Mouse (Mus musculus): ENCODE results near the gene Gm26558. TPM values are rescaled to one million over a fixed set of nuclear protein-coding genes. Genes with fewer than 3 reads are reported as not detected.

Gene Gm26558
- polyA plus RNA-seq, 1 experiment from 2014 or later = 5.9 TPM

- no peak for ATAC-seq (ENCODE audit: insufficient number of reproducible peaks, low FRiP score, low TSS enrichment, low read depth)
- Histone ChIP-seq H3K36me3 (peaks cover 8% of the 10 kb centered on the region), H3K9ac (no peak overlapping the region), H3K4me2 (no peak overlapping the region), H3K4me3 (no peak overlapping the region), H3K4me1 (no peaks in the 10 kb centered on the region), H3K27ac (no peak overlapping the region), H3K27me3 (no peaks in the 10 kb centered on the region), H3K9me3 (no peaks in the 10 kb centered on the region)
- 85% methylated on average over 7 of the region's 7 CpGs for WGBS
Observed at GRCm38 (mm10) chr2:70673445-70674126, 11.7 kb upstream of the Gm26558 start.

DNA sequence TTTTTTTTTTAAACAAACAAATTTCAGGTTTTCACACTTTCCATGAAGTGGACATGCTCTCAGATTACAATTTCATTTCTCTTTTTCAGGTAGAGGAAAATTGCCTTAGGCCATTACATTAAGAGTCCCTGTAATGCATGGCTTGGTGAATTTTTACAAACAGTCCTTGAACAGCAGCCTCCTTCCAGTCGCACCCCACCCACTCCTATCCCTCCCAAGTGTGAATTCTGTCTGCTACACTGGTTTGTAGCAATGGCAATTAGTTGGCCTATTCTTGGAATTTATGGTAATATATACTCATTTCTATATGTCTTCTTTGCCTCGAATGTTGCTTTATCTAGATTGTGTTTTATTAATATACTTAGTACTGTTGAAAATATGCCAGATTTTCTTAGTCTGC lies 10.6 kb upstream of the Gm26558 start:
- Histone ChIP-seq H3K4me3 (no peak overlapping the region), H3K4me2 (no peak overlapping the region), H3K27ac (no peak overlapping the region), H3K27me3 (no peaks in the 10 kb centered on the region), H3K36me3 (no peaks in the 10 kb centered on the region), H3K4me1 (no peaks in the 10 kb centered on the region), H3K9me3 (no peaks in the 10 kb centered on the region), H3K9ac (no peak overlapping the region)
- ATAC-seq (ENCODE audit: insufficient number of reproducible peaks, low FRiP score, low TSS enrichment, low read depth) = no peak
- WGBS = 68% methylated on average over 2 of the region's 2 CpGs

DNA sequence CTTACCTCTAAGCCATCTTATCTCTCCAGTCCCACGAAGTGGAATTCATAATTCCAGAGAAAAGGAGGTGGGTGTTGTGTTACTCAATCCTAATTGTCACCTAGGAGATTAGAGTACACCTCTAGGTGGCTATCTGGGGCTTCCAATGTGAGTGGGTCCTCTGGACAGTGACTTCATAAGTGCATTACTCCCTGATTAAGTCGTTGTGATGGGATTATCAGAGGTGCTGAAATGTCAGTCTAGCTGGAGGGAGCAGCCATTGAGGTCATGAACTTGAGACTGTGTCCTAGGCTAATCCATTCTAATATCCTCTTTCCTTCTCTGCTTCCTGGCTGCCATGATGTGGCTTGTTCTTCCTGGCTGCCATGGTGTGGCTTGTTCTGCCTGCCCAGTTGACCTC lies 8.0 kb upstream of the Gm26558 start:
- Histone ChIP-seq H3K36me3 (no peaks in the 10 kb centered on the region), H3K4me2 (no peak overlapping the region), H3K4me3 (no peak overlapping the region), H3K9ac (no peak overlapping the region), H3K9me3 (no peaks in the 10 kb centered on the region), H3K4me1 (no peaks in the 10 kb centered on the region), H3K27ac (no peak overlapping the region), H3K27me3 (no peaks in the 10 kb centered on the region)
- ATAC-seq (ENCODE audit: insufficient number of reproducible peaks, low FRiP score, low TSS enrichment, low read depth) = no peak
- WGBS = 68% methylated on average over 2 of the region's 2 CpGs

DNA sequence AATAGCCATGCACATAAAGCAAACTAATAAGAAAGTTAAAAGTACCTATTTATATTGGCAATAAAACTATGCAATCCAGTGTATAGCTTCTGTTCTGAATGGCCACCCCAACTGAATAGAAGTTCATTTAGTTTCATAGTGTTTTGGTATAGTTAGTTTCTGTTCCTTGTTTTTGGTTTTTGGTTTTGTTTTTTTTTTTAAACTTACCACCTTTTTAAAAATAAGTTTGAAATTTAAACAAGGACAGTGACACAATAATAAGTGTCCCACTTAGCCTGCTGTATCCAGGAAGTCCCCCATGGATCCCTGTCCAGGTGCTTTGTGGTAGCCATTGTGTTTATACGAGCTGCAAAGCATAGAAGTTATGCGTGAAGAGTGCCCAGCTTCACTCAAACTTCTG lies 7.3 kb upstream of the Gm26558 start:
- no peak for ATAC-seq (ENCODE audit: insufficient number of reproducible peaks, low FRiP score, low TSS enrichment, low read depth)
- no peak overlapping the region for H3K4me2 ChIP-seq
- H3K4me3 ChIP-seq = no peak overlapping the region
- no peaks in the 10 kb centered on the region for H3K4me1 ChIP-seq
- H3K27me3 ChIP-seq = no peaks in the 10 kb centered on the region
- H3K9me3 ChIP-seq = no peaks in the 10 kb centered on the region
- 79% methylated on average over 2 of the region's 2 CpGs for WGBS
- no peak overlapping the region for H3K27ac ChIP-seq
- H3K36me3 ChIP-seq = no peaks in the 10 kb centered on the region
- no peak overlapping the region for H3K9ac ChIP-seq

DNA sequence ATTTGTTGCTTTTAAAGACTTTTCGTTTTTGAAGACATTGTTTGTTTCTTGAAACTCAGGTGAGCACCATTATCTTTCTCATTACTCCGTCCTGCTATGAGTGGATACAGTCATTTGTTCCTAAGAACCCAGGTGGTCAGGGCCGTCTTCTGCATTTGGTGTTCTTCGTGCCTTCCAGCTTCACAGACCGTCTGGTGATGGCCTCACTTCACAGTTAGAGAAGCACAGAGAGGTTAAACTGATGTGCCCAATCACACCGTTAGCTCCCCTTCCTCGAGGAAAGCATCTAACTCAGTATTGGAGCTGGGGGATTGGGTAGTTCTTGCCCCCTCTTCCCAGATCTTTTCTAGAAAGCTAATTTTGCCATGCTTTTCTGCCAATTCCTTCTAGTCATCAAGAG lies 5.1 kb upstream of the Gm26558 start:
- ATAC-seq (ENCODE audit: insufficient number of reproducible peaks, low FRiP score, low TSS enrichment, low read depth) = no peak
- Histone ChIP-seq H3K9me3 (no peaks in the 10 kb centered on the region), H3K4me3 (no peak overlapping the region), H3K9ac (no peak overlapping the region), H3K4me1 (peaks cover 15% of the 10 kb centered on the region), H3K4me2 (no peak overlapping the region), H3K36me3 (no peaks in the 10 kb centered on the region), H3K27me3 (no peaks in the 10 kb centered on the region), H3K27ac (no peak overlapping the region)
- 88% methylated on average over 7 of the region's 7 CpGs for WGBS

DNA sequence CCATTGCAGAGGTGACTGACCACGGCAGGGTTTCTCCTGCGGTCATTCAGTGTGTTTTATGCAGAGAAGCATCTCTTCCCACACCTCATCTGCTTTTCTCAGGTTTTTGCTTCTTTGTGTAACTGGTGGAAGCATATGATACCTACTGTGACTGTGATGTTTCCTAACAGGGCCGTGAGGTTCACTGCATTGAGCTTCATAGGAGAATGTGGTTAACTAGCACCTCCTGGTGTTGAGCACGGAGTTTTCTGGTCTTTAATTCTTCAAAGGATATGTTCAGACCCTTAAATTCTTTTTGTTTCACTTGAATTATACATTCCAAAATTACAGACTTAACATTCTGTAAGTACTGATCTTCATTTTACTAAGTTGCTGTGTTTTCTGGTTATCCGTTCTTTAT lies 1.9 kb upstream of the Gm26558 start:
- Histone ChIP-seq H3K27ac (no peak overlapping the region), H3K4me1 (peaks cover 18% of the 10 kb centered on the region), H3K9me3 (no peaks in the 10 kb centered on the region), H3K27me3 (no peaks in the 10 kb centered on the region), H3K4me3 (no peak overlapping the region), H3K36me3 (no peaks in the 10 kb centered on the region), H3K4me2 (no peak overlapping the region), H3K9ac (no peak overlapping the region)
- no peak for ATAC-seq (ENCODE audit: insufficient number of reproducible peaks, low FRiP score, low TSS enrichment, low read depth)
- WGBS = 70% methylated on average over 5 of the region's 5 CpGs

- H3K9me3 ChIP-seq = no peaks in the 10 kb centered on the region
- 1% methylated on average over 64 of the region's 64 CpGs for WGBS
- ATAC-seq (ENCODE audit: insufficient number of reproducible peaks, low FRiP score, low TSS enrichment, low read depth) = peak; percentile 94
- peaks cover 18% of the 10 kb centered on the region for H3K4me1 ChIP-seq
- peak within 1 kb of the TSS; percentile 95 for H3K27ac ChIP-seq
- H3K4me3 ChIP-seq = peak within 1 kb of the TSS; percentile 95
- H3K36me3 ChIP-seq = no peaks in the 10 kb centered on the region
- H3K27me3 ChIP-seq = no peaks in the 10 kb centered on the region
- peak within 1 kb of the TSS; percentile 74 for H3K4me2 ChIP-seq
- peak within 1 kb of the TSS; percentile 94 for H3K9ac ChIP-seq
Observed at GRCm38 (mm10) chr2:70660887-70661714, 807 bp downstream of the Gm26558 start, which contains the start of gene Gorasp2. Gorasp2 (plus strand) TSS chr2:70661576.

GRCm38 (mm10) chr2:70657083-70657482 lies 4.8 kb downstream of the Gm26558 start:
- Histone ChIP-seq H3K4me1 (0 out of 2 replicates have a peak, but pooled peaks cover 3% of the 10 kb centered on the region), H3K4me2 (no peak overlapping the region), H3K36me3 (no peaks in the 10 kb centered on the region), H3K27me3 (no peaks in the 10 kb centered on the region), H3K9me3 (no peaks in the 10 kb centered on the region), H3K27ac (no peak overlapping the region), H3K4me3 (no peak overlapping the region), H3K9ac (no peak overlapping the region)
- no peak for ATAC-seq (ENCODE audit: insufficient number of reproducible peaks, low FRiP score, low TSS enrichment, low read depth)
- WGBS = 62% methylated on average over 7 of the region's 7 CpGs

DNA sequence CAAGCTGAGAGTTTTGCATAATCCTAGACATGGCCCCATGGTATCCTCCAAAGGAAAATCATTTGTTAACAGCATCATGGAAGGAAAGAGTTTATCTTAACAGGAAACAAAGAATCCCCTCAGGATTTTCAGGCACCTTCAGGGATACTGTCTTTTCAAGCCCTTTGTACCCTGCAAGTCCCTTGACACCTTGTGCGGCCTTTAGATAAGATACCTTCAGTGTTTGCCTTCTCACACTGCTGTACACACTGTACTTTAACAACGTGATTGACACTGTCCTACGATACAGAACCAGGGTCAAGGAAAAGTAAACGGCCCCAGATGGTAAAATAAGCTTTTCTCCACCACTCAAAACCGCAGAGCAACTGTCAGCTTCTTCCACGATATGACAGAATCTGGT lies 10.1 kb downstream of the Gm26558 start:
- Histone ChIP-seq H3K4me1 (no peaks in the 10 kb centered on the region), H3K9me3 (no peaks in the 10 kb centered on the region), H3K4me3 (no peak overlapping the region), H3K4me2 (no peak overlapping the region), H3K36me3 (no peaks in the 10 kb centered on the region), H3K27ac (no peak overlapping the region), H3K9ac (no peak overlapping the region), H3K27me3 (no peaks in the 10 kb centered on the region)
- 59% methylated on average over 6 of the region's 6 CpGs for WGBS
- ATAC-seq (ENCODE audit: insufficient number of reproducible peaks, low FRiP score, low TSS enrichment, low read depth) = no peak

GRCm38 (mm10) chr2:70649471-70649870 lies 12.4 kb downstream of the Gm26558 start:
- no peaks in the 10 kb centered on the region for H3K4me1 ChIP-seq
- no peak overlapping the region for H3K4me3 ChIP-seq
- no peak overlapping the region for H3K27ac ChIP-seq
- no peak for ATAC-seq (ENCODE audit: insufficient number of reproducible peaks, low FRiP score, low TSS enrichment, low read depth)
- no peak overlapping the region for H3K4me2 ChIP-seq
- H3K9me3 ChIP-seq = no peaks in the 10 kb centered on the region
- H3K9ac ChIP-seq = no peak overlapping the region
- 89% methylated on average over 4 of the region's 4 CpGs for WGBS
- H3K36me3 ChIP-seq = no peaks in the 10 kb centered on the region
- H3K27me3 ChIP-seq = no peaks in the 10 kb centered on the region

DNA sequence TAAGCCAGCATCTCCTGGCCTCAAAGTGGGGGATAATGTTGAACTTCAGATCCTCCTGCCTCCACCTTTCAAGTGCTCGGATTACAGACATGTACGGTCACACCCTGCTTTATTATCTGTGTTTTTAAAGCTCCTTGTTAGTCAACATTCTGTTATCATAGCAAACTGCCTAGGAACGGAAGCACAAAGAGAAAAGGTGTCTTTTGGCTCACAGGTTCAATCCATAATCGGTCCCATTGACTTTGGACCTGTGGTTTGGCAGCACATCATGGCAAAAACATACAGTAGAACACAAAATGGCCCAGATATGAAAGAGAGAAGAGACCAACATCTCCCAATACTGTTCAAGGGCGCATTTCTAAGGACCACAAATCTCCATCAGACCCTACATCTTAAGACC lies 13.6 kb downstream of the Gm26558 start:
- no peak for ATAC-seq (ENCODE audit: insufficient number of reproducible peaks, low FRiP score, low TSS enrichment, low read depth)
- no peak overlapping the region for H3K9ac ChIP-seq
- no peak overlapping the region for H3K4me2 ChIP-seq
- H3K4me1 ChIP-seq = no peaks in the 10 kb centered on the region
- H3K4me3 ChIP-seq = no peak overlapping the region
- no peak overlapping the region for H3K27ac ChIP-seq
- H3K9me3 ChIP-seq = no peaks in the 10 kb centered on the region
- no peaks in the 10 kb centered on the region for H3K36me3 ChIP-seq
- H3K27me3 ChIP-seq = no peaks in the 10 kb centered on the region
- WGBS = 81% methylated on average over 5 of the region's 5 CpGs

DNA sequence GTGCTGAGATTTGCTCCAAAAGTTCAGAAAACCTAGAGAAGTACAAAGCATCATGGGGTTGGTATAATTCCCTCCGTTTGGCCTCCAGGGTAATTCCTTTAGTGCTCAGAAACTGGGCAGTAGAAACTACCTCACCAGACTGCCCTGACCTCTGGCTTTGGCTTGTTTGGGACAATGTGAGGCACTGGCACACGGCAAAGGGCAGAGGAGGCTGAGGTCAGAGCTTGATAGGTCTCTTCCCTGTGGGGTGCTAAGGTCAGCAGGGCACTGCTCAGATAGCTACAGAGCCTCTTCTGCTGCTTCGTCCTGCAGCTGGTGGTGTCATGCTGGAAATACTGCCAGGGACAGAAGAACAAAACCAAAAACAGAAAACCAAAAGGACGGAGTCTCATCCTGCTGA lies 14.2 kb downstream of the Gm26558 start:
- Histone ChIP-seq H3K36me3 (no peaks in the 10 kb centered on the region), H3K4me3 (no peak overlapping the region), H3K27ac (no peak overlapping the region), H3K27me3 (no peaks in the 10 kb centered on the region), H3K4me1 (no peaks in the 10 kb centered on the region), H3K9me3 (no peaks in the 10 kb centered on the region), H3K9ac (no peak overlapping the region), H3K4me2 (no peak overlapping the region)
- 51% methylated on average over 4 of the region's 4 CpGs for WGBS
- ATAC-seq (ENCODE audit: insufficient number of reproducible peaks, low FRiP score, low TSS enrichment, low read depth) = no peak

All from limb, embryonic 15.5 days (tissue).